Mouse (Mus musculus) G1E (cell line): ENCODE results near the gene Khdrbs1. TPM values are rescaled to one million over a fixed set of nuclear protein-coding genes. Genes with fewer than 3 reads are reported as not detected.
A peak's percentile ranks its signal among the peaks of the same experiment; 100 is the strongest.

Source experiments
- ATAC-seq: 2 replicates; pipeline ENCODE4 v1.8.0; 2016; ENCODE audit warnings: mild to moderate bottlenecking; ENCODE audit not compliant: insufficient number of reproducible peaks, poor library complexity, low FRiP score, severe bottlenecking; ENCODE audit errors: extremely low read depth
- DNase-seq: peaks from one replicate; pipeline ENCODE4 v3.0.0; 2012; ENCODE audit warnings: low spot score
- H3K27me3 ChIP-seq: 2 replicates; pipeline ENCODE4 v1.6.1; 2012; ENCODE audit warnings: mild to moderate bottlenecking, low read length, inconsistent platforms; ENCODE audit not compliant: insufficient read depth
- H3K36me3 ChIP-seq: replicated peaks from 2 replicates; pipeline ENCODE3; 2012; ENCODE audit warnings: mild to moderate bottlenecking, inconsistent platforms
- H3K4me1 ChIP-seq: 2 replicates; pipeline ENCODE4 v1.6.1; 2012; ENCODE audit warnings: low read depth, low read length, inconsistent platforms, mixed read lengths; ENCODE audit not compliant: insufficient read depth
- H3K4me3 ChIP-seq: 2 replicates; pipeline ENCODE4 v1.5.1; 2012; ENCODE audit warnings: low read depth, mild to moderate bottlenecking, inconsistent platforms, low read length, moderate library complexity, mixed read lengths
- H3K9me3 ChIP-seq: replicated peaks from 2 replicates; pipeline ENCODE4 v1.6.1; 2012; ENCODE audit warnings: inconsistent platforms
- CTCF ChIP-seq: IDR thresholded peaks from 2 replicates; pipeline ENCODE4 v1.5.1; 2012; ENCODE audit warnings: low read depth, low read length, inconsistent platforms, mixed read lengths
- GATA1 ChIP-seq: IDR thresholded peaks from 2 replicates; pipeline ENCODE4 v1.6.1; 2012; ENCODE audit warnings: borderline replicate concordance, low read length, inconsistent platforms, mixed read lengths
- GATA2 ChIP-seq: IDR thresholded peaks from 2 replicates; pipeline ENCODE4 v1.6.1; 2012; ENCODE audit warnings: low read depth, low read length, inconsistent platforms, borderline replicate concordance
- POLR2AphosphoS5 ChIP-seq: IDR thresholded peaks from 2 replicates; pipeline ENCODE4 v1.6.1; 2012; ENCODE audit warnings: low read depth, low read length, inconsistent platforms; ENCODE audit not compliant: insufficient replicate concordance
- TAL1 ChIP-seq: conservative IDR thresholded peaks from 2 replicates; pipeline ENCODE4 v1.6.1; 2012; ENCODE audit warnings: low read depth, low read length, inconsistent platforms, mixed read lengths
- polyA plus RNA-seq: library from polyadenylated mRNA; stranded (reverse); fragments of >175 nt; gene quantifications from 2 replicates; pipeline ENCODE4 v1.2.3, GENCODE M21; 2012
- total RNA-seq, 2 experiments: library from RNA; stranded (forward) in 1 of 2; stranded (reverse) in 1 of 2; fragments of 200-1000 nt in 1 of 2; fragments of >200 nt in 1 of 2; fragmentation: Nextera tagmentation in 1 of 2; gene quantifications; 2 replicates each; pipeline ENCODE4 v1.2.3; 2014 to 2017

Gene Khdrbs1
- total and polyA plus RNA-seq, 3 experiments, result 87.2 to 260 (median 133) TPM

DNA sequence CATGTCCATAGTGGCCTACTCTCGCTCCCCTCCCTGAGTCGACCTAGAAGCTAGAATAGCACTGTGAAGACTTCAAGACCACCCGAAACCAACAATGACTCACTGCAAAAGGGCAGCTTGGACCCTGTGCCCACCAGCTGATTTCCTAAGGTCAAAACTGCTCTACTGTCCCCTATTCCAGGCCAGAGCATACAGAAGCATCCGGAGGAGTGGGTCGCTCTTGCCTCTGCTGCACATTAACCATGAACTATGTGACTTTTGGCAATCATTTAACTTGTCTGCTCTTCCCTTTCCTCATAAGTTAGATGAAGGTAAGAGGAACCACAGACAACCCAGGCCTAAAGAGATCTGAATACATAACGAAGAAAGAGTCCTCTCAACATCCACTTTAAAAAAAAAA is 57.6 kb downstream of the Khdrbs1 start:
- H3K4me1 ChIP-seq, result peaks cover 6% of the 10 kb centered on the region
- ATAC-seq, result no peak
- H3K36me3 ChIP-seq, result peaks cover 93% of the 10 kb centered on the region
- H3K9me3 ChIP-seq, result no peaks in the 10 kb centered on the region
- H3K27me3 ChIP-seq, result no peaks in the 10 kb centered on the region; the same call in 1 of the 2 replicates
- DNase-seq, result no peak
- H3K4me3 ChIP-seq, result no peak overlapping the region
- TF ChIP-seq GATA1, result no peak
- no peak for TF ChIP-seq GATA2
- no peak for TF ChIP-seq TAL1
- no peak for TF ChIP-seq POLR2AphosphoS5
- no peak for TF ChIP-seq CTCF

DNA sequence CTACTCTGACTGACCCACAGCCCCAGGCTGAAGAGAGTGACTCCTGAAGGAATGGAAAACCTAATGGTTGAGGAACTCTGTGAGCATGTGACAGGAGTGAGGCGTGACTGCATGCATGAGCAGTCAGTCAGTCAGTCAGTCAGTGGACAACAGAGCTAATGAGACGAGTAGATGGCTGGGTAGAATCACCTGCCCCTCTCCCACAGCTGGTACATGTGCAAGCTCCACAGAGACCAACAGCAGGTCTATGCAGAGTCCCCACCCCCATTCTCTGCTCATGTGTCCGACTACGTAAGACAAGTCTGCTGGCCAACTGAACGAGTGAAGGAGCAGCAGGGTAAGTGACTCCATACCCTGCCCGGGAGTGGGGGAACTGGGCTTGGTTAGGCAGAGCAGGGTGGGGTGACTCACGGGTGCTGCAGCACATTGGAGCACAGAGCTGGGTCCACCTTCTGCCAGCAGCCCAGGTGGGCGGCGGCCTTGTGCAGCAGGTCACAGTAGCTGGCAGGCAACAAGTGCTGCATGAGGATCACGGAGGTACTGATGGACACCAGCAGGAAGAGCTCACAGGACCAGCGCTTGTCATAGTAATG is 58.1 kb downstream of the Khdrbs1 start:
- peaks cover 92% of the 10 kb centered on the region for H3K36me3 ChIP-seq
- H3K4me3 ChIP-seq, result no peak overlapping the region
- ATAC-seq, result no peak
- no peaks in the 10 kb centered on the region for H3K9me3 ChIP-seq
- peaks cover 6% of the 10 kb centered on the region for H3K4me1 ChIP-seq
- no peak for TF ChIP-seq GATA2
- no peak for TF ChIP-seq POLR2AphosphoS5
- no peak for TF ChIP-seq TAL1
- no peak for TF ChIP-seq GATA1
- H3K27me3 ChIP-seq, result no peaks in the 10 kb centered on the region; the same call in 1 of the 2 replicates
- DNase-seq, result no peak

DNA sequence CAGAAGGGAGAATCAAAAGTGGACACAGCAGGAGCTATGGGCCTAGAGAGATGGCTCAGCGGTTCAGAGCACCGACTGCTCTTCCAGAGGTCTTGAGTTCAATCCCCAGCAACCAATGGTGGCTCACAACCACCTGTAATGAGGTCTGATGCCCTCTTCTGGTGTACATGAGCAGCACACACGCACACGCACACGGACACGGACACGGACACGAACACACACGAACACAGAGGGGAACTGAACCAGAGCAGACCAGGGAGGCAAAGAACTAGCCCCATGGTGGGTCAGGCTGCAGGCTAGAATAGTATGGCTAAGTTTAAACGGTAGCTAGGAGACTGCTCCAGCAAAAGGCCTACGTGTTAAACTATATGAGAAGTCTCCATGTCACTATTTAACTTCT is 60.3 kb downstream of the Khdrbs1 start:
- ATAC-seq, result no peak
- H3K4me1 ChIP-seq, result peaks cover 6% of the 10 kb centered on the region
- peaks cover 93% of the 10 kb centered on the region for H3K36me3 ChIP-seq
- DNase-seq, result no peak
- no peak for TF ChIP-seq GATA1
- TF ChIP-seq TAL1, result no peak
- TF ChIP-seq CTCF, result no peak
- TF ChIP-seq GATA2, result no peak
- no peak for TF ChIP-seq POLR2AphosphoS5
- no peaks in the 10 kb centered on the region; the same call in 1 of the 2 replicates for H3K27me3 ChIP-seq
- H3K4me3 ChIP-seq, result no peak overlapping the region
- no peaks in the 10 kb centered on the region for H3K9me3 ChIP-seq

DNA sequence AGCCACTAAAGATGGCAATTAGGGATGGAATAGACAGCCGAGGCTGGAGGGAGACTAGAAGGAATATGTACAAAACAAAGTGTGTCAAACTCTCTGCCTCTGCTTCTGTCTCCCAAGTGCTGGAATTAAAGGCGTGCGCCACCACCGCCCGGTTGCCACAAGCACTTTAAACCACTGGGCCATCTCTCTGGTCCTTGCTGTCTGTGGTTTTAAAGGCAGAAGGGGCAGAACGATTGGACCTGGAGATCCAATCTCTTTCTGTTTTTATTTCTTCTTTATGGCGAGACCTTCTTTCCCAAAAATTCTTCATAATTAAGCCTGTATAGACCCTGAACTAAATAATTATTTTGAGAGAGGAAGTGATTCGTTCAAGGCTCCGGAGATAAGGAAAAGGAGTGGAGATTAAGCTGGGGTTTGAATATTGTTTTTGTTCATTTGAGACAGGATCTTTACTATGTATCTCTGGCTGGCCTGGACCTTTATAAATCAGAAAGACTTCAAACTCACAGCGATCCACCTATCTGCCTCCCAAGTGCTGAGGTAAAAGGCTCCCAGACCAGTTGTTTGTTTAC is 69.1 kb downstream of the Khdrbs1 start:
- TF ChIP-seq GATA2 (no peak), CTCF (no peak), TAL1 (no peak), GATA1 (no peak), POLR2AphosphoS5 (no peak)
- ATAC-seq (no peak), DNase-seq (peak; percentile 6)
- Histone ChIP-seq H3K4me1 (peaks cover 23% of the 10 kb centered on the region), H3K36me3 (peaks cover 44% of the 10 kb centered on the region), H3K4me3 (peak overlapping the region; percentile 96), H3K9me3 (no peaks in the 10 kb centered on the region), H3K27me3 (no peaks in the 10 kb centered on the region)

- Histone ChIP-seq H3K9me3 (no peaks in the 10 kb centered on the region), H3K36me3 (peaks cover 40% of the 10 kb centered on the region), H3K4me3 (peak within 1 kb of the TSS; percentile 96), H3K4me1 (peaks cover 23% of the 10 kb centered on the region), H3K27me3 (no peaks in the 10 kb centered on the region)
- ATAC-seq (peak; percentile 65), DNase-seq (peak; percentile 70)
- TF ChIP-seq GATA2 (no peak), TAL1 (no peak), POLR2AphosphoS5 (no peak), CTCF (no peak), GATA1 (no peak)
These were observed 69.8 kb downstream of the Khdrbs1 start, which contains the start of gene Kpna6 for GRCm38 (mm10) chr4:129672083-129672877. Gene Kpna6 (minus strand): TSS chr4:129672767.
